Mouse (Mus musculus): ENCODE data around the gene Drd4. TPM values are rescaled to one million over a fixed set of nuclear protein-coding genes. Genes with fewer than 3 reads are reported as not detected.

The Drd4 gene
- polyA plus RNA-seq, 1 experiment from 2014 or later, result 1.8 TPM

DNA sequence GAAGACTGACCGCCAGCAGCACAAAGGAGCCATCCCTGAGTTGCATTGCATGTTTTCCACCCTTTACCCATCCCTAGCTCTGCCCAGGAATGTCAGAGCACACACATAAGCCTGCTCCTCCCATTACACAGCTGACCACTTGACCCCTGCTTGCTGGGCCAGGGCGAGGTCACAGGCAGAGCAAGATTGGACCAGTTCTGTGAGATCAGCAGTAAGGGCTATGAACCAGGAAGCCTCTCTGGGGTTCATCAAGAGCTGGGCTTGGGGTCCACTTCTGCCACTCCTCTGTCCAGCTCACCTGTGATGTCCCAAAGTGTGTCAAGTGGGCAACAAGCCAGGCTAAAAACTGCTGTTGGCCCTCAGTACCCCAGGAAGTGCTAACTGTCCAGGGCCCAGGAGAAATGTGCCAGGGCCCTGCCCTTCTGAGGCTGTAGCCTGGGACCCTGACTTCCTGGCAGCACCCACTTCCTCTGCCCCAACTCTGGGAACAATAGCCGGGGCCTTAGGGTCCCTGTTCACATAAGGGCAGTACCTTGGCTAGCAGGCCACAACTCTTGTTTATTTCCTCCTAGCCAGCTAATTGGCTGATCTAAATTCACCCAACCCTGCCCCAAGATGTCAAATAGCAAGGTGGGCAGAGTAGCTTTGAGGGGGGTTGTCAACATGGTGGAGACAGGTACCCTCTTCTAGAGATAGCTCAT lies 46.1 kb downstream of the Drd4 start:
- no peak for TF ChIP-seq CTCF (IDR thresholded peaks at IDR 0.05; ENCODE audit: low read depth)
- Histone ChIP-seq H3K4me2 (ENCODE audit: low read length) (peak overlapping the region; percentile 47), H3K27me3 (ENCODE audit: insufficient read depth, low read length) (no peaks in the 10 kb centered on the region), H3K27ac (peak overlapping the region; percentile 83), H3K4me1 (replicated peaks; ENCODE audit: insufficient read depth, low read length) (peaks cover 5% of the 10 kb centered on the region; the same call in 1 of the 2 replicates), H3K9ac (ENCODE audit: low read depth, low read length) (0 out of 2 replicates have a peak overlapping the region, but pooled peaks have one; percentile 59), H3K4me3 (replicated peaks; ENCODE audit: low read depth, low read length) (no peak overlapping the region), H3K9me3 (replicated peaks; ENCODE audit: low read length) (no peaks in the 10 kb centered on the region), H3K36me3 (ENCODE audit: insufficient read depth, low read length) (peaks cover 7% of the 10 kb centered on the region)
- WGBS, result 68% methylated on average over 3 of the region's 3 CpGs
- ATAC-seq (replicated peaks; ENCODE audit: low FRiP score, low read depth), result no peak
- DNase-seq (ENCODE audit: low spot score), result no peak

DNA sequence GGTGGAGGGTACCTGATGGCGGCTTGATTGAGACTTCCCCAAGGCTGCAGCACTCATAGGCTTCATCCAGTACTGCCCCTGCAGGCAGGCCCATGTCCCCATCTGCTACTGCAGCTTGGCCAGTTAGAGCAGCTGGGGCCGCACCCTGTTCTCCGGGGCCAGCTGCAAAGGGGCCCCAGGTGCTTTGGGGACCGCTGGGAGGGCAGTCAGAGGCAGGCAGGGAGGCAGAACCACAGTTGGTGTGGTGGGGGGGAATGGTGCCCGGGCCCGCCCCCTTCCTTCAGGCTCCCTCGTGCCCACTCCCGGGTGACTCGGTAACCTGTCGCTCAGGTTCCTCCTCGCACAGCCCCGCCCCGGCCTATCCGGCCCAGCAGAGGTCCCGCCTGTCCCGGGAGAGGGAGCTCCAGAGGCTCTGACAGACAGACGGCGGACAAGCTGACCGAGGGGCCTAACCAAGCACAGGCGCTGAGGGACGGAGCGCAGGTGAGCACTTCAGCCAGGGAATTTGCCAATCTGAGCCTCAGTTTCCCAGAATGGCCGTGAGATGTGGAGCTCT lies 46.8 kb downstream of the Drd4 start, which contains the start of gene Eps8l2:
Gene Eps8l2 (plus strand): TSS at position 305 of the 556 bp plus-strand sequence.
- Histone ChIP-seq H3K4me1 (replicated peaks; ENCODE audit: insufficient read depth, low read length) (peaks cover 5% of the 10 kb centered on the region; the same call in 1 of the 2 replicates), H3K9ac (ENCODE audit: low read depth, low read length) (peak within 1 kb of the TSS; percentile 59), H3K36me3 (ENCODE audit: insufficient read depth, low read length) (peaks cover 4% of the 10 kb centered on the region; the same call in 1 of the 2 replicates), H3K9me3 (replicated peaks; ENCODE audit: low read length) (no peaks in the 10 kb centered on the region), H3K27me3 (ENCODE audit: insufficient read depth, low read length) (no peaks in the 10 kb centered on the region), H3K27ac (peak within 1 kb of the TSS; percentile 83), H3K4me2 (ENCODE audit: low read length) (peak within 1 kb of the TSS; percentile 47), H3K4me3 (replicated peaks; ENCODE audit: low read depth, low read length) (peak within 1 kb of the TSS; percentile 31)
- WGBS, result 5% methylated on average over 23 of the region's 23 CpGs
- DNase-seq (ENCODE audit: low spot score) (peak; percentile 56), ATAC-seq (replicated peaks; ENCODE audit: low FRiP score, low read depth) (peak; percentile 80)
- peak; percentile 51 for TF ChIP-seq CTCF (IDR thresholded peaks at IDR 0.05; ENCODE audit: low read depth)

DNA sequence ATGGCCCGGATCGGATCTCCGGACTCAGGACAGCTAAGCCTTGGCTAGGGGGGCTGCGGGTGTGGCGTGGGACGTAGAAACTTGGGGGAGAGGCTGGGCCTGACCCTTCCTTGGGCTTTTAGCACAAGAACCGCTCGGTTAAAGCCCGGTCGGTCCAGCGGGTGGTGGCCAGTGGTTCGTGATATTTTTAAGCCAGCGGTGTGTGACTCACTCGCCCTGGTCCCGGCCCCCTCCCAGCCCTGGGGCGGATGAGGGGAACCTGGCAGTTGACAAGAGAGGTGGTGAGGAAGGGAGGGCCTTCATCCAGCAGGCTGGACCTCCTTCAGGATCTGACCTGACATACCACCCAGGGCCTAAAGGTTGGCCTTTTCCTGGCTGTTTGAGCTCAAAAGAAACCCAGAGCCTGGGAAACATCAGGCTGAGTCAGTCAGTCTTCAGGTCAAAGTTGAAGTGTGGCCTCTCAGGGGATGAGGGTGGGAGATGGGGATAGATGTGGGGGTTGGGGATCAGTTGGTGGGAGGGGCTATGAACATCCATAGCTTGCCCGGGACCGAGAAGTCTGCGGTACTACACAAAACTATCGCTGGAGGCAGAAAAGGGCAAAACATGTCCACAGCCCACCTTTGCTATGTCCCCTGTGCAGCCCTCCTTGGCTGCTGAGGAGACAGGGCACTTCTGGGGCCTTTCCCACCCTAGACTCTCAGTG lies 47.6 kb downstream of the Drd4 start:
- no peak for TF ChIP-seq CTCF (IDR thresholded peaks at IDR 0.05; ENCODE audit: low read depth)
- H3K4me2 ChIP-seq (ENCODE audit: low read length), result peak overlapping the region; percentile 47
- H3K4me1 ChIP-seq (replicated peaks; ENCODE audit: insufficient read depth, low read length), result peaks cover 5% of the 10 kb centered on the region; the same call in 1 of the 2 replicates
- DNase-seq (ENCODE audit: low spot score), result no peak
- no peaks in the 10 kb centered on the region for H3K9me3 ChIP-seq (replicated peaks; ENCODE audit: low read length)
- no peaks in the 10 kb centered on the region for H3K27me3 ChIP-seq (ENCODE audit: insufficient read depth, low read length)
- peak overlapping the region; percentile 59 for H3K9ac ChIP-seq (ENCODE audit: low read depth, low read length)
- ATAC-seq (replicated peaks; ENCODE audit: low FRiP score, low read depth), result 0 out of 2 replicates have a peak, but pooled peaks have one; percentile 6
- 31% methylated on average over 20 of the region's 20 CpGs for WGBS
- peak overlapping the region; percentile 31 for H3K4me3 ChIP-seq (replicated peaks; ENCODE audit: low read depth, low read length)
- H3K36me3 ChIP-seq (ENCODE audit: insufficient read depth, low read length), result no peaks in the 10 kb centered on the region
- peak overlapping the region; percentile 83 for H3K27ac ChIP-seq

DNA sequence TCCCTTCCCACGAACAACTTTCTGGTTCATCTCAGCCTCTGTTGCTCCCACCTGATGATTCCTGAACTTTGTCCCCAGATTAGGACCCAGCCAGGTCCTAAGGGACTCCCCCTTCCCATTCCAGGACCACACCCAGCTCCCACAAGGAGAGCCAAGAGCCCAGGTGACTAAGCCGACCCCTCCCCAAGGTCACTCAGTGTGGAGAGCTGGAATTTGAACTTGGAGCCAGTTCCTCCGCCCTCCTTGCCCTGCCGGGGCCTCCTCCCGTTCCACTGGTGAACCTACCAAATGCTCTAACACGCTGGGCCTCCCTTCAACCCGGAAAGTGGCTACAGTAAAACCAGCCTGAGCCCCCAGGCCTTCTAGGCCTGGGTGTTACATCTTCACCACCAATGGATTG lies 48.2 kb downstream of the Drd4 start:
- TF ChIP-seq CTCF (IDR thresholded peaks at IDR 0.05; ENCODE audit: low read depth), result no peak
- Histone ChIP-seq H3K4me3 (replicated peaks; ENCODE audit: low read depth, low read length) (peak overlapping the region; percentile 31; the same call in 1 of the 2 replicates), H3K9ac (ENCODE audit: low read depth, low read length) (peak overlapping the region; percentile 59)

DNA sequence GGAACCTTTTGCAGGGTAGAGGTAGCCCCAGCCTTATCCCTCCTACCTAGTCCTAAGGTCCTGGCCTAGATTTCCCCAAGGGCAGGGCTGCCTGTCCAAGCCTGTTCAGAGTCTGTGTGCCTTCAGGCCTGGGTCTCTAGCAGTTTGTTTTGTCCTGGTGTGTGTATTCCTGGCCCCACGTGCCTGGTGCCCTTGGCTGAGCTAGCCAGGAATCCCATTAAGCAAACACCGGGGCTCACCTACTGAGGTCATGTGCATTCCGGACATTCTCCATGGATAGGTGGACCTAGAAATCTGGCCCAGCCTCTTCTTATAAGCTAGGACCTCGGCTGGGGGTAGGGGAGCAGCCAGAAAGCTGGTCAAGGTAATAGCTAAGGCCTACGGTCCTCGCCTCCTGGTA lies 48.7 kb downstream of the Drd4 start:
- 59% methylated on average over 6 of the region's 6 CpGs for WGBS
- no peak for TF ChIP-seq CTCF (IDR thresholded peaks at IDR 0.05; ENCODE audit: low read depth)
- ATAC-seq (replicated peaks; ENCODE audit: low FRiP score, low read depth) (peak; percentile 58), DNase-seq (ENCODE audit: low spot score) (peak; percentile 48)
- Histone ChIP-seq H3K36me3 (ENCODE audit: insufficient read depth, low read length) (no peaks in the 10 kb centered on the region), H3K4me2 (ENCODE audit: low read length) (peak overlapping the region; percentile 47; the same call in 1 of the 2 replicates), H3K9me3 (replicated peaks; ENCODE audit: low read length) (no peaks in the 10 kb centered on the region), H3K27ac (peak overlapping the region; percentile 83), H3K4me3 (replicated peaks; ENCODE audit: low read depth, low read length) (peak overlapping the region; percentile 31; the same call in 1 of the 2 replicates), H3K27me3 (ENCODE audit: insufficient read depth, low read length) (no peaks in the 10 kb centered on the region), H3K4me1 (replicated peaks; ENCODE audit: insufficient read depth, low read length) (peaks cover 5% of the 10 kb centered on the region; the same call in 1 of the 2 replicates), H3K9ac (ENCODE audit: low read depth, low read length) (peak overlapping the region; percentile 59)

More for the DNA sequence above, 48.2 kb downstream of the Drd4 start:
- Histone ChIP-seq H3K9me3 (replicated peaks; ENCODE audit: low read length) (no peaks in the 10 kb centered on the region), H3K36me3 (ENCODE audit: insufficient read depth, low read length) (no peaks in the 10 kb centered on the region), H3K4me2 (ENCODE audit: low read length) (peak overlapping the region; percentile 47), H3K27me3 (ENCODE audit: insufficient read depth, low read length) (no peaks in the 10 kb centered on the region), H3K4me1 (replicated peaks; ENCODE audit: insufficient read depth, low read length) (peaks cover 5% of the 10 kb centered on the region; the same call in 1 of the 2 replicates), H3K27ac (peak overlapping the region; percentile 83)
- 59% methylated on average over 7 of the region's 7 CpGs for WGBS
- no peak for DNase-seq (ENCODE audit: low spot score)
- peak; percentile 15 for ATAC-seq (replicated peaks; ENCODE audit: low FRiP score, low read depth)

DNA sequence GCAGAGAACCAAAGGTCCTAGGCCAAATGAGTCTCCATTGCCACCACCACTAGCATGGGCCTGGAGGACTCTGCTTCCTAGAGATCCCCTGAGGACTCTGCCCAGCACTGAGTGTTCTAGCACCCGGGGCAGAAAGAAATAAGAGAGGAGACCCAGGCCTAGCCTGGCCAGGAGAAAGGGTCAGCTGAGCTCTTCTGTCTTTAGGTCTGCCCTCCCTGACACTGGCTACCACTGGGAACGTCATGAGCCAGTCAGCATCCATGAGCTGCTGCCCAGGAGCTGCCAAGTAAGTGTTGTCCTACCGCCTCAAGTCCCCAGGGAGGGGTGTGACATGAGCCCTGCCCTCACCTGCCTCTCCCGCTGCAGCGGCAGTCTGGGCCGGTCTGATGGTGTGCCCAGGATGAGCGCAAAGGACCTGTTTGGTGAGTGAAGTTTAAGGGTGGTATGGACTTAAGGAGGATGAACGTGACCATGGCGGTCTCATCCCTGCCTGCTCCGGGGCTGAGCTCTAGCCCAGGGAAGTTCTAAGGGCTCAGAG lies 50.0 kb downstream of the Drd4 start:
- H3K9ac ChIP-seq (ENCODE audit: low read depth, low read length), result no peak overlapping the region
- no peaks in the 10 kb centered on the region for H3K9me3 ChIP-seq (replicated peaks; ENCODE audit: low read length)
- ATAC-seq (replicated peaks; ENCODE audit: low FRiP score, low read depth) (no peak), DNase-seq (ENCODE audit: low spot score) (no peak)
- H3K4me3 ChIP-seq (replicated peaks; ENCODE audit: low read depth, low read length), result no peak overlapping the region
- 83% methylated on average over 10 of the region's 10 CpGs for whole genome bisulfite sequencing
- H3K27ac ChIP-seq, result no peak overlapping the region
- no peak for TF ChIP-seq CTCF (IDR thresholded peaks at IDR 0.05; ENCODE audit: low read depth)
- H3K4me2 ChIP-seq (ENCODE audit: low read length), result no peak overlapping the region
- no peaks in the 10 kb centered on the region for H3K36me3 ChIP-seq (ENCODE audit: insufficient read depth, low read length)
- H3K4me1 ChIP-seq (replicated peaks; ENCODE audit: insufficient read depth, low read length), result peaks cover 5% of the 10 kb centered on the region; the same call in 1 of the 2 replicates
- no peaks in the 10 kb centered on the region for H3K27me3 ChIP-seq (ENCODE audit: insufficient read depth, low read length)

Measured in kidney, postnatal 0 days (tissue).